Mouse (Mus musculus): ENCODE results near the gene Lgi4. TPM values are rescaled to one million over a fixed set of nuclear protein-coding genes. Genes with fewer than 3 reads are reported as not detected.
A peak's percentile ranks its signal among the peaks of the same experiment; 100 is the strongest.

Gene Lgi4
- total RNA-seq, 2 experiments from 2014 or later, result 3.0 to 8.1 TPM

DNA sequence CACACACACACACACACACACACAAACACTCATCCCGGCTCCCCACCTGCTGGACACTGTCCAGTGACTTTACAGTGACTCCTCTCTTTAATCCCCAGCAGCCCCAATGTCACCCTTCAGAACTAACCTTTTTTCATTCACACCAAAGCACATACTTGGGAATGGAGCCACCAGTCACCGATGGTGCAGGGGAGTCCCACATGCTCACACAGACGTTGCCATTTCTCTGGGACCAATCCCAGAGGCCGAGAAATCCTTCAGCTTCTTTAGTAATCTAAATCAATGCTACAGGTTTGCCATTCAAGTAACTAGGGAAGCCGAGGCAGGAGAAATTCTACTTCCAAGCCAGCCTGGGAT is 15.5 kb downstream of the Lgi4 start:
- DNase-seq (ENCODE audit: low spot score in 2 of 2), result no peak

GRCm38 (mm10) chr7:31076492-31076891 is 17.4 kb downstream of the Lgi4 start, which contains the start of gene Fxyd3:
Gene Fxyd3, minus strand, starts transcription at chr7:31076704.
- no peak for DNase-seq (ENCODE audit: low spot score in 2 of 2)

DNA sequence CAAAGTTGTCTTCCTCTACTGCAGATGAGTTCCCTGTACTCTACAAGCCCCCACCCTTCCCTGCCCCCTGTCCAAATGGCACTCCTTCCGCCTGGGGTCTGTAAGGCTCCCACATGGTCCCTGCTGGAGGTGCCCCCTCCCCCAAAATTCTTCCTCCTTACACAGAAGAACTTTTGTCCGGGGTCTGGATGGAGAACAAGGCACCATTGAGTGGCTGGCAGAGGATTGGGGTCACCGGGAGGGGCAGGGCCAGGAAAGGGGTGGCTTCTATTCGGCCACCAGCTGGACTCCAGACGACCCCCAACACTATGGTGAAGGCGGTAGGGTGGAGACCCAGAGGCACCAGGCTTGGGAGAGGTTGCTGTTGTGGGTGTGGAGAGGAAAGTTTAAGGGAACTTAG is 18.3 kb downstream of the Lgi4 start:
- DNase-seq (ENCODE audit: low spot score in 2 of 2), result no peak

DNA sequence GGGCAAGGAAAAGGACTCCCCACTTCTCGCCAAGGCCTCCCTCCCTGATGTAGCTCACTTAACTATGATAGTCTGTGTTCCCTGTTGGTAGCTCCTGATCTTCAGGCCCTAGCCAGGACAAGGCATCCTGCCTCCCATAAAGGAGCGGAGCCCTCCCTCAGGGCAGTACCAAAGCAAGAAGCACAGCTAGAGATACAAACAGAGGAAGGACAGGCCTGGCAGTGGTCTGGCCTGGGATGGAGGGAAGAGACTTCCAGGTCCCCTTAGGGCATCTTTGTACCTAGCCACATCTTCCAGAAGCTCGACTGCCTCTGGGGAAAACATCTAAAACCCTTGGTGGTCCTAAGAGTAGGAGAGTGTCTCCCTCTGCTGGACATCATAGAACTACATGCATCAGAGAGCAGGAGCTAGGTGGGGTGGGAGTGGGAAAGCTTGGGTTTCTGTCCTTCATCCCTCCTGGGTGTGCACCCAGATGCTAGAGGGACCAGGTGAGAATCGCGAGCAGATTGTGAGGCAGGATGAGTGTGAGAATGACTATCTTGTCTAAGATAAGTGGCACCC is 18.8 kb downstream of the Lgi4 start:
- DNase-seq (ENCODE audit: low spot score in 2 of 2), result no peak

DNA sequence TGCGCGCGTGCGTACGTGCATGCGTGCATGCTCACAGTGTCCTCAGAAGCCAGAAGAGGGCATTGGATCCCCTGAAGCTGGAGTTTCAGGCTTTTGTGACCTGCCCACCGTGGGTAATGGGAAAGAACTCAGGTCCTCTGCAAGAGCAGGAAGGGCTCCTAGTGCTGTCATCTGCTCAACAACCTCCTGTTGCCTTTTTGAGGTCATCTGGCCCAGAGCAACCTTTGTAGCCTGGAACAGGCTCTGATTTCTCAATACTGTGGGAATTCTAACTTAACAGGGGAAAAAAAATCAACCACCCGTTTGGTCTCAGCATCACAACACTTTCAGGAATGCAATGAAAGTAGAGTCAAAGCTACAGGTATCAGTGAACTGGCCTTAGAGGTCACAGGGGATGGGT is 20.5 kb downstream of the Lgi4 start:
- DNase-seq (ENCODE audit: low spot score in 2 of 2), result no peak

GRCm38 (mm10) chr7:31080611-31081010 is 21.5 kb downstream of the Lgi4 start:
- DNase-seq (ENCODE audit: low spot score in 2 of 2), result no peak

DNA sequence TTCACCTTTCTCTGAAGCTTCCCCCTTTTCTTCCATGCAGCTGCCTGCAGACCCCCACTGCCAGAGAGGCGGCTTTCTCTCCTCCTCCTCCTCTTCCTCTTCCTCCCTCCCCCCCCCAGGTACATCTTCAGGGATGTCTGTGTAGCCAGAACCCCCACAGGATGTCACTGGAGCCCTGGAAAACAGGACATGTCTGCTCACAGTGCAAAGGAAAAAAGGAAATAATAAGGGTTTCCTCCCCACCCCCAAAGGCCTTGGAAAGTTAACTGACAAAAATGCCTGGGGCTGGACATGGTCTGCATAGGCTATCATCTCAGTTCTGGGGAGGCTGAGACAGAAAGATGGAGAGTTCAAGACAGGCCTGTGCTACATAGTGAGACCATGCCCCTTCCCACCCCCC is 22.0 kb downstream of the Lgi4 start:
- DNase-seq (ENCODE audit: low spot score in 2 of 2), result no peak

- no peak for DNase-seq (ENCODE audit: low spot score in 2 of 2)
Measured at GRCm38 (mm10) chr7:31082106-31082505, 23.0 kb downstream of the Lgi4 start.

- DNase-seq (ENCODE audit: low spot score in 2 of 2), result no peak
Measured at GRCm38 (mm10) chr7:31082831-31083588, 23.9 kb downstream of the Lgi4 start.

DNA sequence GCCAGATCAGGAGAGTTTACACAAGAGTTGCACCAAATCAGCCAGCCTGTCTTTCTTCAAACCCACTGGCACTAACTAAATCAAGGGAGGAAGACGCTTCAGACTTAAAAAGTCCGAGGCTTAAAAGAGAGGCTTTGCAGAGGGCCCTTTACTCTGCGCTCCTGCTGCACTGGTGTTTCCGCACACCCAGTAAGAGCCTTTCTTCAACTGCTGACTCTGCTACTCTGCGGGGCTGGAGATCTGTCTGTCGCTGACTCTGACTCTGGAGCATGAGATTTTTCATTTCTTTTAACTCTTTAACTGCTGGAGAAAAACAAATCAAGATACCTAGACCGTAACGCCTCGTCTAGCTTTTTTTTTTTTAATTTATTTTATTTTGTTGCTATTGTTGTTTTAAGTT is 25.0 kb downstream of the Lgi4 start:
- DNase-seq (ENCODE audit: low spot score in 2 of 2), result no peak

DNA sequence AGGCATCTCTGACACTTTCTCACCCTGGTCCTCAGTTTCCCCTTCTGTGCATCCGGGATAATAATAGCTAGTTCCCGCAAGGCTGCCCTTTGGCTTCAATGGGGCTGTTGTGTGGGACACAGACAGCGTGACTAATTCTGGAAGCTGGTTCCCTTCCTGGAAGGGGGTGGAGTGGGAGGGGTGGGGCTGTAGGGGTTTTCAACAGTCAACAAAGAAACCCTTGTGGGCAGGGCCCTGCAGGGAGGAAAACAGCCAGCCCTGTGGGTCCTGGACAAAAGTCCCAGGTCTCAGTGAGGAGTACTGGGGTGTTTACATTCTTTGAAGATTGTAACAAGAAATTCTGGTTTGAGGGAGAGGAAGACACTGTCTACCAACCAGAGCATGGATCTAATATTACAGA is 26.0 kb downstream of the Lgi4 start:
- no peak for DNase-seq (ENCODE audit: low spot score in 2 of 2)

DNA sequence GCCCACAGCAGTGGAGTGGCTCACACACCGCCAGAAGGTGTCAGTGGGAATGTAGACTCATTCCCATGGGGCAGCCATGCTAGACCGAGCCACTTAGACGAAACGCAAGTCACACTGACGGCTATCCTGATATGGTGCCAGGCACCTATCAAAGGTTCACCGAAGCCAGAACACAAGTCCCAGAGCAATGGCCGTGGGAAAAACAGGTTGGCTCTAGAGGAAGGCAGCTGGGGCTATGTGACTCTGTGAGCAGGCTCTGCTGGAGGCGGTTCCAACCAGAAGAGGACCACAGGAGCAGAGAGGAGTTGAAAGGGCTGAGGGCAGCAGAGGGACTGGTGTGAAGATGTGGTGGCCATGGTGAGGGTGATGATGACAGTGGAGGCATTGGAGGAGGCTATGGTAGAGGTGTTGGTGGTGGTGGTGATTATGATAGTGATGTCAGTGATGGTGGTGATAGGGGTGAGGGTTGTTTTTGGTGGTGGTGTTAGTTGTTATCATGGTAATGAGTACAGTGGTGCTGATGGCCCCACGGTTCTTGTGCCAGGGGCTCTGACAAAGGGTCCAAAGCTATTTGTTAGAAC is 27.1 kb downstream of the Lgi4 start:
- DNase-seq (ENCODE audit: low spot score in 2 of 2), result no peak

- DNase-seq (ENCODE audit: low spot score in 2 of 2), result no peak
Measured at GRCm38 (mm10) chr7:31087262-31087661, 28.1 kb downstream of the Lgi4 start.

DNA sequence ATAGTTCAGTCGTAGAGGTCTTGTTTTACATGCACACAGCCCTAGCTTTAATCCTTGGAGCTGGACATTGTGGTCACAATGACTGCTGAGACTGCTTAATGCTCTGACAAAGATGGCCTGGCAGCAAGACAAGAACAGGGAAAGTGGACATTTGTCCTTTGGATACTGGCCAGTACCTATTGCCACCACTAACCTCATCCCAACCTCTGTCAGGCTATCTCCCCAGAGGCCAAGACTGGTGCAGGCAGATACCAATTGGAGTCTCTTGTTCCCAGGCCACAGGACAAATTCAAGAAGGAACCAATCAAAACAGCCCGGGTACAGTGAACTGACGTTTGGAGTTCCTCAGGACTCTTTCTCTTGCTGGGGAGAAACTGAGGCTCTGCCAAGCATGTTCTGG is 29.1 kb downstream of the Lgi4 start:
- no peak for DNase-seq (ENCODE audit: low spot score in 2 of 2)

GRCm38 (mm10) chr7:31089721-31090120 is 30.6 kb downstream of the Lgi4 start:
- no peak for DNase-seq (ENCODE audit: low spot score in 2 of 2)

- no peak for DNase-seq (ENCODE audit: low spot score in 2 of 2)
Measured at GRCm38 (mm10) chr7:31094774-31095501, 35.8 kb downstream of the Lgi4 start.

GRCm38 (mm10) chr7:31096892-31097564 is 37.9 kb downstream of the Lgi4 start:
- DNase-seq (ENCODE audit: low spot score in 2 of 2), result no peak

DNA sequence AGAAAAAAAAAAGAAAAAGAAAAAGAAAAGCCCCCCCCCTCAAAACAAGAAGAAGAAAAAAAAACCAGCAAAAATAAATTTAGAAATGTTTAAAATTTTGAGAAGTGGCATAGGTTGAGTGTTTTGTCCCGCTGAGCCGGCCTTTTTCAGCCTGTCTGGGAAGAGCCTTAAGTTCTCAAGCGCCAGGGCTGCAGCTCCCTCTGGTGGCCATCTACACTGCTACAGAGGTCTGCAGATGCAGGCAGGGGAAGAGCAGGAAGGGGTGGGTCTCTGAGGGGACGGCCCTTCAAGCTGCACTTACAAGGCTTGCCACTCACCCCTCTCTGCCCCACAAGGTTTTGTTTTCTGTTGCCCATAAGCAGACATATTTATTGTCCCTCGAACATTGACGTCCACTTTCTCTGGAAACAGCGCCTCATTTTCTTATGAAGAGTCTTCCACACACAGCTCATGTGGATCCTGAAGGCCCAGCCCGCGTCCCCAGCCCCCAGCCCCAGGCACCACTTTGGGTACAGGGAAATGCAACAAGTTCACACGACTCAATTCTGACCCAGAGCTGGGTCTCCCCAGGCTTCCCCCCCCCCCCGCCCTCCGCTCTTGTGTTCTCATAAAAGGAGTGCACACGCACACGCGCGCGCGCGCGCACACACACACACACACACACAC is 38.6 kb downstream of the Lgi4 start:
- DNase-seq (ENCODE audit: low spot score in 2 of 2), result peak; percentile 86 to 90

DNA sequence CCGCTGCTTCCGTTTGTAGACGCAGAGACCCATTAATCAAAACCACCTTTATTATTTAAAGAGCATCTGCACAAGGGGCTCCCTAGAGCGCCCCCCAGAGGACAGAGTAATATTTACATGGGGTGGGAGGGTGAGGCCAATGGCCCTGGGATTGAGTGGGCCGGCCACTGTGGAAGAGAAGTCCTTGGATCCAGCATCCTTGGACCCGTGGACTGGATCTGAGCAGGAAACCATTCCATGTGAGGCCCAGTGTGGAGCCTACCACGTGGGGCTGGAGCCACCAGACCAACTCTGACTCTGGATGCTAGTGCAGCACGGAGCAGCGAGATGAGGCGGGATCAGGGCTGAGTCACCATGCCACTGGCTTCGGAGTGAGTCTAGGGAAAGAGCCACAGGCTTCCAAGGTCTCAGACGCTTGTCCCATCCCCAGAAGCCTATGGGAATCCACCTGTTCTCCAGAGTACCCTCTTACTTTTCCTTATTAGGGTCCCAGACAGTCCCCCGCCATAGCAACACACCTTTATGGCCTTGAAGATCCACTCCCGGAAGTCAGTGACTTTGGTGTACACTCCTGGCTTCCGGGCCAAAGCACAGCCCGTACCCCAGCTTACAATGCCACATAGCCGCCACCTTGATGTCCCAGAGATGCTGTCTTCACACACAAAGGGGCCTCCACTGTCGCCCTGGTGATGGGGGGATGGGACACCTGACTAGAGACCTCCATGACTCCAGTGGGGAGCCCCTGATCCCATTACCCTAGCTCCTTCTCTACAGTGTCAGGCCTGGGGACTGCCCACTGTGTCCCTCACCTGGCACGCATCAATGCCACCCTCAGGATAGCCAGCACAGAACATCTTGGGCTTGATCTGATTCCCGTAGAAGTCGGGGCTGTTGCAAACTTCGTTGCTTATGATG is 39.8 kb downstream of the Lgi4 start:
- DNase-seq (ENCODE audit: low spot score in 2 of 2), result peak; percentile 42 to 57

GRCm38 (mm10) chr7:31099612-31099982 is 40.5 kb downstream of the Lgi4 start:
- no peak for DNase-seq (ENCODE audit: low spot score in 2 of 2)
